Mouse (Mus musculus) adrenal gland, adult (tissue): ENCODE measurements at regions not wholly inside any gene's neighbourhood (a gene's known extent, or its start where the extent isn't known, plus 50 kb on each side); places are given as distances from the start of the nearest gene placed in this dataset.
A peak's percentile ranks its signal among the peaks of the same experiment; 100 is the strongest.

Experiments
- DNase-seq, 2 experiments: peaks; one replicate each; pipeline ENCODE4 v3.0.0; 2022 to 2023; ENCODE audit warnings: low spot score in 1 of 2; ENCODE audit not compliant: inconsistent age in 2 of 2

GRCm38 (mm10) chr14:23237376-23237775, 776.9 kb downstream of the Kcnma1 start:
- DNase-seq, result peak; percentile 58 to 59

- DNase-seq, result no peak
Observed at GRCm38 (mm10) chr14:23198676-23199075, 815.6 kb downstream of the Kcnma1 start.

GRCm38 (mm10) chr14:23194569-23195529, 819.4 kb downstream of the Kcnma1 start:
- DNase-seq, result no peak

DNA sequence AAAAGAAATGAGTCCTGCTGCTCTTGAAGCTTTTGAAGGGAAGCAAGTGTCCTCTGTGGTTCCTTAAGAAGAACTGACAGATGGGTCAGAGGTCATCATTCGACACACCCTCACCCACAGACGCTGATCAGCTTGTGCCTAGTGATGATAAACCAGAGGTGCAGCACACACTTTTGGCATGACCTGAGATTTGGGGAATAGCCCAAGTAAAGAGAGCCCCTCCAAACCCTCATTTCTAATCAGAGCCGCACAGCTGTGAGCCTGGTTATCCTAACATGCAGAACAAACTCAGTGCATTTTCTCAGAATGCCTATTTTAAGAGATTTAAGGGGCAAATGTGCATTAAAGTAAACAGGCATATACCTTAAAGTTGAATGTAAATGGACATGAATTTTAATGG, 821.7 kb downstream of the Kcnma1 start:
- DNase-seq, result no peak

DNA sequence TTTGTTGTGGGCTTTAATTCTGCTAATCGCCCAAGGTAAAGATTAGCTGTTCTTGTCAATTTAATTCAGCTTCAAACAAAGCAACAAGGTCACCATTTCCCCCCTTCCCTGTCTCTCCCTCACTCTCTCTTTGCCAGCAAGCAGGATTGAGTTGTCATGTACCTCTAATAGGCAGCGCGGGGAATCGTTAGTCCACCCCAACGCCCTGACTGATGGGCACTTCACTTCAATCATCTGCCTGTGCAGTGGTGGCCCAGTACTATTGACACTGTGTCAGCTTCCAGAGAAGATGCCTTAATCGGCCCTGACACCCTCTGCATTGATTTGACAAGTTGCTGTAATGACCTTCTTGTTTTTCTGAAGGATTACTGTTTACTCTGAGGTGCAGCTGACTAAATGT, 828.9 kb downstream of the Kcnma1 start:
- no peak for DNase-seq

GRCm38 (mm10) chr14:23169346-23169745, 844.9 kb downstream of the Kcnma1 start:
- DNase-seq, result no peak

GRCm38 (mm10) chr14:23160567-23160966, 853.7 kb downstream of the Kcnma1 start:
- no peak for DNase-seq

- no peak for DNase-seq
Observed at GRCm38 (mm10) chr14:23150431-23150830, 863.9 kb downstream of the Kcnma1 start.

DNA sequence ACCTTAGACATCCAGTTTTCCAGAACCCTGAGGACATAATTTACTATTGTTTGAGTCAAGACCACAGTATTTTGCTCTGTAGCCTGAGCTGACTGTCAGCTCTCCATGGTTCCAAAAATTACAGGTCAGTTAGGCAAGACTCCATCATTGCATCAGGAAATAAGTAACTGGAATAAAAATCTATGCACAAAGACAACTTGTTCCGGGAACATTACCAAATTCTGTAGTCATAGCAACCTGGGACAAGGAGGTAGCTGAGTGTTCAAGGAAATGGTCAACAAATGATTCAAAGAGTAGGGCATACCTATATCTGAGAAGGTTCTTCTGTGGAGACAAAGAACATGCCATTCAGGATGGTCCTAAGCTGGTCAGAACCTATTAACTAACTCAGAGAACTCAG, 867.3 kb downstream of the Kcnma1 start:
- DNase-seq, result peak in 1 of 2 experiments; percentile 36

GRCm38 (mm10) chr14:23140385-23140784, 873.9 kb downstream of the Kcnma1 start:
- DNase-seq, result peak in 1 of 2 experiments; percentile 28

DNA sequence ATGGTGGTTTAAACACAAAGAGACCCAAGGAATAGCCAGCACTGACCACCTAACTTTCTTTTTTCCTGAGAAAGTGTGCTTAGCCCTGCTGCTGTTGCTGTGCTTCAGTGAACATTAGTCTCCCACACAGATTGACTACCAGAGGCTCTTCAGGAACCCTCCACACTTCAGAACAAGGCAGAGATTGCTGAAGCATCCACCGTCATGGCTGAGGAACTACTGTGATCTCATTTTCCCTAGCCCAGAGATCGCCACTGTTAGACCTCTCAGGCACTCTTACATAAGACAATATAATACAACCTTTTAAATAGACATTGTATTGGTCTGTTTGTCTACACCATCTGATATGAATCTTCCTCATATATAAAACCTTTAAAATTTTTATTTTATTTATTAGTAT, 879.6 kb downstream of the Kcnma1 start:
- no peak for DNase-seq

DNA sequence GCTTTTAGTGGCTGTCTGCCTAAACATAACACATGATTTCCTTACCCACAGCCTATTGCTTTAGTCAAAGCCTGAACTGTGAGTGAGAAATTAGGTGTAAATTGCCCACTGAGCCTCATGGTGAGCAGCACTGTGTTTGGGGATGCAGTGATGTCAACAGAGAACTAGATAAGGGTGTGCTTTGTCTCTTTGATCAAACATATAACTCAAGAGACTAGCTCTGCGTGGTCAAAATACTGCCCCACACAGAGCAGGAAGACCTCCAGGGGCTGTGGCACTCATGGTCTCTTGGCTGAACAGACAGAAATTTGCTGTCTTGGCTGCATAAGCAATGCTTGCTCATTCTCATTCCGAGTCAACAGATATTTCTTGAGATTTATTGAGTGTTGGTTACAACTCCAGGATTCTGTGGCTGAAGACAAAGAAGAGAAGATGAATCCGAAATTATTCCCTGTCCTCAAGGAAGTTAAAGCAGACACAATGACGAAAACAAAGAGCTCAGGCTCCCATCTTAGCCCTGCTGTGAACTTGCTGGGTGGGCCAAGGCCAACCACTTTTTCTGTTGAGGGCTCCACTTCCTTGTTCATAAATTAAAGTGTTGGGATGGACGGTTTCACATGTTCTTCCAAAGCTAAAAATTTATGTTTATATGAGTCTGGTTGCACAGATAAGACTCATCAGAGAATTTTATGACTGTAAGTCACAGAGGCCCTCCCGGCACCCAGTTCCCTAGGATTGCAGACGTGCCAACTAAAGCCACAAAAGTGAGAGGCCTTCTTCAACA, 882.4 kb downstream of the Kcnma1 start:
- no peak for DNase-seq

DNA sequence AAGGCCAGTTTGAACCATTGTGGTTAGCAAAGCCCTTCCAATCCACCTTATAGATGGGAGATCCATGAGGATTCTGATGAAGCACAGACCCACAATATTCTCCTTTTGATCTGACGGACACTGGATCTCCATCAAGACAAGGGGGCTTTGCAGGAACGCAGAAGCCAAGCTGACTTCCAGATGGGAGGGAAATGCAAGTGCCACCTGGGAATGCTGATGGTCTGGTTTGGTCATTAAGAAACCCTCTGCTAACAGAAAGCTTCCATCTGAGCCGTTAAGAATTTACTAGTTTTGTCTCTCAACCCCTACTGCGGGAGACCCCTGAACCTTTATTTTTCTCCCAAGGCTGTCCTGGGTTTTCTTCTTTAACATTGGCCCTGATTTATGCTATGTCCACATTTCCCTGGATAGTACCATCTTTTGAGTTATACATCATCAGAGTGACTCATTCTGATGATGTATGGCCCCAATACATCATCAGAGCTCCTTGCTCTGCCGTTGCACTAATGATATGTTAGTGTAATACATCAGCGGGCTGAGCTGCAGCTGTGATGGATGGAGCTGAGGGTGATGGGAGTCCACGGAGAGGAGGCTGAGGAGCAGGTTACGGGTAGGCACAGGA, 898.3 kb downstream of the Kcnma1 start:
- no peak for DNase-seq

DNA sequence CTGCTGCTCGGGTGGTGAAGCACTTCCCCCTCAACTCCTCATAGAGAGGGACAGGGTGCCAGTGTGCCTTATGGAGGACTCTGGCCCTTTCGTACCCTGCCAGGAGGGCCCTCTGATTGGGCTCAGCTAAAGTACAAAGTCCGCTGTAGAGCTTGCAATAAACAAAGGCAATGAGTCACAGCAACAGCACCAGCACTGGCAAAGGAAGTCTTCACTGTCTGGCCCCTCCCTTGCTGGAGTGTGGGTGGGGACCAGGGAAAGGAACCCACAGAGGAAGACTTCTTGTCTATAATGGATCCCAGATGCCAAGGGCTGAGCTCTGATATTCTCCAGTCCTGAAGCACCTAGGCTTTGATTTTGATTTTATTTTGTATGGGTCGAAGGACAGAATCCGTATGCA, 899.4 kb downstream of the Kcnma1 start:
- no peak for DNase-seq

- DNase-seq, result no peak
Observed at GRCm38 (mm10) chr14:23114456-23114855, 899.8 kb downstream of the Kcnma1 start.

DNA sequence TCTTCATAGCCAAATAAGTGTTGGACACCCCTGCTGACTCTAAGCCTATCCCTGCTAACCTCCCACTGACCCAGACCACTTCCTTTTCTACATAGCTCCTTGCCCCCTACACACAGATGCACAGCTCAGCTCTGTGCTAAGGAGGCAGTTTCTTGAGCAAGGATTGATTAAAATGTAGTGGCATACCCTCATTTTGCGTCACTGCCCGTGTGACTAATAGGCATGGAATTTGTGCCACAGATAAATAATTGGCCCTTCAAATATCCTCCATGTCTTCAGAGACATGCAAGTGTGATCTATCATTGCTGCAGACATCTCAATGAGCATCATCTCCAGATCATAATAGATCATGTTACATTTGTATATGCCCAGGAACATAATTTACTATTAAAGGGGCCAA, 901.9 kb downstream of the Kcnma1 start:
- DNase-seq, result peak; percentile 10 to 59

GRCm38 (mm10) chr14:23108590-23108989, 905.7 kb downstream of the Kcnma1 start:
- no peak for DNase-seq

DNA sequence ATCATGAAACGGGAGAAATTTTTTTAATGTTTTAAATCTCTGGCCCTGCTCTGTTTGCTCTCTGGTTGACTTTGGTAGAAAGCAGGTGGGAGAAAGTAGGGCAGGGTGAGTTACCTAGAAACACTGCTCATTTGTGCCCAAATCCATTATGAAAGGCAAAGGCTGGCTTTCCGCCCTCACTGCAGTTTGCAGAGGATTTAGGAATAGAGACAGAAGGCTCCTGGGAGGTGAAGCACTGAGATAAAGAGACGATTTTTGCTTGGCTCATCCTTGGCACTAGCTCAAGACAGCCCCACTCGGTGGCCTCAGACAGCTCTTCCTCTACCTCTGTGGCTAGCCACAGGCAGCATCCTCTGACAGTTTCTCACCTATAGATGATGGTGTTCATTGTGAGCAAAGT, 906.8 kb downstream of the Kcnma1 start:
- no peak for DNase-seq
